Mouse (Mus musculus): ENCODE results near the gene Eif4e3. TPM values are rescaled to one million over a fixed set of nuclear protein-coding genes. Genes with fewer than 3 reads are reported as not detected.

The Eif4e3 gene
- polyA plus RNA-seq, 1 experiment from 2014 or later, result 17.2 TPM

GRCm38 (mm10) chr6:99660443-99660842 lies 6.1 kb downstream of the Eif4e3 start:
- H3K27me3 ChIP-seq, result no peaks in the 10 kb centered on the region
- no peaks in the 10 kb centered on the region for H3K36me3 ChIP-seq
- H3K27ac ChIP-seq, result no peak overlapping the region
- ATAC-seq (ENCODE audit: insufficient number of reproducible peaks, insufficient read depth, low FRiP score, low TSS enrichment), result no peak
- H3K4me1 ChIP-seq, result peaks cover 14% of the 10 kb centered on the region
- H3K9ac ChIP-seq, result no peak overlapping the region
- no peak overlapping the region for H3K4me2 ChIP-seq (replicated peaks)
- 41% methylated on average over 3 of the region's 3 CpGs for WGBS
- no peaks in the 10 kb centered on the region for H3K9me3 ChIP-seq
- H3K4me3 ChIP-seq, result no peak overlapping the region

GRCm38 (mm10) chr6:99658586-99658985 lies 8.0 kb downstream of the Eif4e3 start:
- Histone ChIP-seq H3K4me2 (replicated peaks) (no peak overlapping the region), H3K9me3 (no peaks in the 10 kb centered on the region), H3K27me3 (no peaks in the 10 kb centered on the region), H3K9ac (no peak overlapping the region), H3K27ac (no peak overlapping the region), H3K4me1 (peaks cover 13% of the 10 kb centered on the region; the same call in 1 of the 2 replicates), H3K36me3 (no peaks in the 10 kb centered on the region), H3K4me3 (no peak overlapping the region)
- 83% methylated on average over 10 of the region's 10 CpGs for WGBS
- ATAC-seq (ENCODE audit: insufficient number of reproducible peaks, insufficient read depth, low FRiP score, low TSS enrichment), result no peak

- Histone ChIP-seq H3K4me2 (replicated peaks) (no peak overlapping the region), H3K9ac (no peak overlapping the region), H3K9me3 (no peaks in the 10 kb centered on the region), H3K27me3 (no peaks in the 10 kb centered on the region), H3K27ac (no peak overlapping the region), H3K4me1 (peaks cover 13% of the 10 kb centered on the region; the same call in 1 of the 2 replicates), H3K36me3 (no peaks in the 10 kb centered on the region), H3K4me3 (no peak overlapping the region)
- WGBS, result 92% methylated on average over 2 of the region's 2 CpGs
- no peak for ATAC-seq (ENCODE audit: insufficient number of reproducible peaks, insufficient read depth, low FRiP score, low TSS enrichment)
Measured at GRCm38 (mm10) chr6:99656088-99656487, 10.5 kb downstream of the Eif4e3 start.

- Histone ChIP-seq H3K9me3 (no peaks in the 10 kb centered on the region), H3K27ac (no peak overlapping the region), H3K9ac (no peak overlapping the region), H3K27me3 (no peaks in the 10 kb centered on the region), H3K36me3 (no peaks in the 10 kb centered on the region), H3K4me1 (peaks cover 13% of the 10 kb centered on the region; the same call in 1 of the 2 replicates), H3K4me3 (no peak overlapping the region), H3K4me2 (replicated peaks) (no peak overlapping the region)
- 44% methylated on average over 7 of the region's 7 CpGs for WGBS
- ATAC-seq (ENCODE audit: insufficient number of reproducible peaks, insufficient read depth, low FRiP score, low TSS enrichment), result no peak
Measured at GRCm38 (mm10) chr6:99655488-99655887, 11.1 kb downstream of the Eif4e3 start.

GRCm38 (mm10) chr6:99654343-99654742 lies 12.2 kb downstream of the Eif4e3 start:
- ATAC-seq (ENCODE audit: insufficient number of reproducible peaks, insufficient read depth, low FRiP score, low TSS enrichment), result no peak
- Histone ChIP-seq H3K9me3 (no peaks in the 10 kb centered on the region), H3K36me3 (no peaks in the 10 kb centered on the region), H3K4me1 (peaks cover 13% of the 10 kb centered on the region; the same call in 1 of the 2 replicates), H3K4me3 (no peak overlapping the region), H3K27me3 (no peaks in the 10 kb centered on the region), H3K9ac (no peak overlapping the region), H3K4me2 (replicated peaks) (no peak overlapping the region), H3K27ac (no peak overlapping the region)
- WGBS, result 29% methylated on average over 5 of the region's 5 CpGs

- H3K4me3 ChIP-seq, result no peak overlapping the region
- ATAC-seq (ENCODE audit: insufficient number of reproducible peaks, insufficient read depth, low FRiP score, low TSS enrichment), result no peak
- 90% methylated on average over 2 of the region's 2 CpGs for WGBS
- H3K27me3 ChIP-seq, result no peaks in the 10 kb centered on the region
- H3K4me2 ChIP-seq (replicated peaks), result no peak overlapping the region
- peaks cover 13% of the 10 kb centered on the region; the same call in 1 of the 2 replicates for H3K4me1 ChIP-seq
- H3K9me3 ChIP-seq, result no peaks in the 10 kb centered on the region
- no peak overlapping the region for H3K9ac ChIP-seq
- no peak overlapping the region for H3K27ac ChIP-seq
- no peaks in the 10 kb centered on the region for H3K36me3 ChIP-seq
Measured at GRCm38 (mm10) chr6:99652341-99652740, 14.2 kb downstream of the Eif4e3 start.

- Histone ChIP-seq H3K9me3 (no peaks in the 10 kb centered on the region), H3K4me1 (0 out of 2 replicates have a peak, but pooled peaks cover 5% of the 10 kb centered on the region), H3K27ac (no peak overlapping the region), H3K4me3 (no peak overlapping the region), H3K27me3 (no peaks in the 10 kb centered on the region), H3K36me3 (peaks cover 5% of the 10 kb centered on the region; the same call in 1 of the 2 replicates), H3K9ac (no peak overlapping the region), H3K4me2 (replicated peaks) (no peak overlapping the region)
- WGBS, result 49% methylated on average over 2 of the region's 2 CpGs
- ATAC-seq (ENCODE audit: insufficient number of reproducible peaks, insufficient read depth, low FRiP score, low TSS enrichment), result no peak
Measured at GRCm38 (mm10) chr6:99649307-99649706, 17.3 kb downstream of the Eif4e3 start.

- Histone ChIP-seq H3K4me1 (peaks cover 11% of the 10 kb centered on the region; the same call in 1 of the 2 replicates), H3K9me3 (no peaks in the 10 kb centered on the region), H3K27me3 (no peaks in the 10 kb centered on the region), H3K27ac (no peak overlapping the region), H3K4me2 (replicated peaks) (0 out of 2 replicates have a peak overlapping the region, but pooled peaks have one; percentile 5), H3K4me3 (no peak overlapping the region), H3K36me3 (peaks cover 5% of the 10 kb centered on the region; the same call in 1 of the 2 replicates), H3K9ac (peak overlapping the region; percentile 2; the same call in 1 of the 2 replicates)
- ATAC-seq (ENCODE audit: insufficient number of reproducible peaks, insufficient read depth, low FRiP score, low TSS enrichment), result 0 out of 2 replicates have a peak, but pooled peaks have one; percentile 3
- WGBS, result 55% methylated on average over 10 of the region's 10 CpGs
Measured at GRCm38 (mm10) chr6:99646344-99646743, 20.2 kb downstream of the Eif4e3 start.

GRCm38 (mm10) chr6:99644876-99645275 lies 21.7 kb downstream of the Eif4e3 start:
- WGBS, result 86% methylated on average over 5 of the region's 5 CpGs
- no peak overlapping the region for H3K9ac ChIP-seq

GRCm38 (mm10) chr6:99644386-99644785 lies 22.2 kb downstream of the Eif4e3 start:
- Histone ChIP-seq H3K36me3 (peaks cover 10% of the 10 kb centered on the region; the same call in 1 of the 2 replicates), H3K4me3 (no peak overlapping the region), H3K27me3 (no peaks in the 10 kb centered on the region), H3K4me1 (peaks cover 11% of the 10 kb centered on the region; the same call in 1 of the 2 replicates), H3K4me2 (replicated peaks) (no peak overlapping the region), H3K9me3 (no peaks in the 10 kb centered on the region), H3K27ac (no peak overlapping the region), H3K9ac (no peak overlapping the region)
- WGBS, result 82% methylated on average over 5 of the region's 5 CpGs
- no peak for ATAC-seq (ENCODE audit: insufficient number of reproducible peaks, insufficient read depth, low FRiP score, low TSS enrichment)

More at GRCm38 (mm10) chr6:99644876-99645275, 21.7 kb downstream of the Eif4e3 start:
- H3K27me3 ChIP-seq, result no peaks in the 10 kb centered on the region
- no peak overlapping the region for H3K4me3 ChIP-seq
- H3K4me1 ChIP-seq, result peaks cover 11% of the 10 kb centered on the region; the same call in 1 of the 2 replicates
- no peaks in the 10 kb centered on the region for H3K9me3 ChIP-seq
- no peak overlapping the region for H3K4me2 ChIP-seq (replicated peaks)
- H3K36me3 ChIP-seq, result peaks cover 5% of the 10 kb centered on the region; the same call in 1 of the 2 replicates
- no peak overlapping the region for H3K27ac ChIP-seq
- no peak for ATAC-seq (ENCODE audit: insufficient number of reproducible peaks, insufficient read depth, low FRiP score, low TSS enrichment)

- Histone ChIP-seq H3K9me3 (no peaks in the 10 kb centered on the region), H3K4me1 (peaks cover 11% of the 10 kb centered on the region; the same call in 1 of the 2 replicates), H3K4me3 (no peak overlapping the region), H3K36me3 (peaks cover 13% of the 10 kb centered on the region; the same call in 1 of the 2 replicates), H3K27ac (no peak overlapping the region), H3K27me3 (no peaks in the 10 kb centered on the region), H3K9ac (no peak overlapping the region), H3K4me2 (replicated peaks) (no peak overlapping the region)
- no peak for ATAC-seq (ENCODE audit: insufficient number of reproducible peaks, insufficient read depth, low FRiP score, low TSS enrichment)
- 67% methylated on average over 10 of the region's 10 CpGs for WGBS
Measured at GRCm38 (mm10) chr6:99643439-99644199, 23.0 kb downstream of the Eif4e3 start.

GRCm38 (mm10) chr6:99637456-99637855 lies 29.1 kb downstream of the Eif4e3 start:
- no peak for ATAC-seq (ENCODE audit: insufficient number of reproducible peaks, insufficient read depth, low FRiP score, low TSS enrichment)
- no peak overlapping the region for H3K4me3 ChIP-seq

More at GRCm38 (mm10) chr6:99637456-99637855, 29.1 kb downstream of the Eif4e3 start:
- WGBS, result 86% methylated on average over 4 of the region's 4 CpGs
- H3K4me1 ChIP-seq, result no peaks in the 10 kb centered on the region
- H3K4me2 ChIP-seq (replicated peaks), result no peak overlapping the region
- H3K27me3 ChIP-seq, result no peaks in the 10 kb centered on the region
- no peaks in the 10 kb centered on the region for H3K9me3 ChIP-seq
- H3K36me3 ChIP-seq, result peaks cover 16% of the 10 kb centered on the region
- H3K9ac ChIP-seq, result no peak overlapping the region
- no peak overlapping the region for H3K27ac ChIP-seq

Data from embryonic facial prominence, embryonic 12.5 days (tissue).